Mouse (Mus musculus) embryonic facial prominence, embryonic 12.5 days (tissue): ENCODE measurements at regions not wholly inside any gene's neighbourhood (a gene's known extent, or its start where the extent isn't known, plus 50 kb on each side); places are given as distances from the start of the nearest gene placed in this dataset.

Experiments
- ATAC-seq: fragments of 200-750 bp; cut with Nextera tagmentation; 2 replicates; pipeline ENCODE4 v1.8.0; 2017; ENCODE audit not compliant: insufficient number of reproducible peaks, insufficient read depth, low FRiP score, low TSS enrichment
- H3K27ac ChIP-seq: fragments of 300-500 bp; sonication (generic); 2 replicates; pipeline ENCODE4 v1.5.1; 2016; ENCODE audit warnings: mild to moderate bottlenecking
- H3K27me3 ChIP-seq: fragments of 300-500 bp; sonication (generic); 2 replicates; pipeline ENCODE4 v1.6.1; 2016; ENCODE audit warnings: mild to moderate bottlenecking, moderate library complexity
- H3K36me3 ChIP-seq: fragments of 300-500 bp; sonication (generic); 2 replicates; pipeline ENCODE4 v1.6.1; 2016; ENCODE audit warnings: mild to moderate bottlenecking
- H3K4me1 ChIP-seq: fragments of 300-500 bp; sonication (generic); 2 replicates; pipeline ENCODE4 v1.6.1; 2016
- H3K4me2 ChIP-seq: fragments of 300-500 bp; sonication (generic); replicated peaks from 2 replicates; pipeline ENCODE4 v1.6.1; 2016; ENCODE audit warnings: mild to moderate bottlenecking, moderate library complexity
- H3K4me3 ChIP-seq: fragments of 300-500 bp; sonication (generic); 2 replicates; pipeline ENCODE4 v1.5.1; 2016; ENCODE audit warnings: mild to moderate bottlenecking
- H3K9ac ChIP-seq: fragments of 300-500 bp; sonication (generic); 2 replicates; pipeline ENCODE4 v1.6.1; 2016; ENCODE audit warnings: mild to moderate bottlenecking, moderate library complexity
- H3K9me3 ChIP-seq: fragments of 300-500 bp; sonication (generic); 2 replicates; pipeline ENCODE4 v1.6.1; 2016; ENCODE audit warnings: mild to moderate bottlenecking, moderate library complexity
- WGBS: fragments of 180-500 bp; shearing (Covaris S2); methylation state at CpG from one replicate; pipeline ENCODE4 v1.1.7; 2016; 5-methylcytosine and 5-hydroxymethylcytosine counted together

DNA sequence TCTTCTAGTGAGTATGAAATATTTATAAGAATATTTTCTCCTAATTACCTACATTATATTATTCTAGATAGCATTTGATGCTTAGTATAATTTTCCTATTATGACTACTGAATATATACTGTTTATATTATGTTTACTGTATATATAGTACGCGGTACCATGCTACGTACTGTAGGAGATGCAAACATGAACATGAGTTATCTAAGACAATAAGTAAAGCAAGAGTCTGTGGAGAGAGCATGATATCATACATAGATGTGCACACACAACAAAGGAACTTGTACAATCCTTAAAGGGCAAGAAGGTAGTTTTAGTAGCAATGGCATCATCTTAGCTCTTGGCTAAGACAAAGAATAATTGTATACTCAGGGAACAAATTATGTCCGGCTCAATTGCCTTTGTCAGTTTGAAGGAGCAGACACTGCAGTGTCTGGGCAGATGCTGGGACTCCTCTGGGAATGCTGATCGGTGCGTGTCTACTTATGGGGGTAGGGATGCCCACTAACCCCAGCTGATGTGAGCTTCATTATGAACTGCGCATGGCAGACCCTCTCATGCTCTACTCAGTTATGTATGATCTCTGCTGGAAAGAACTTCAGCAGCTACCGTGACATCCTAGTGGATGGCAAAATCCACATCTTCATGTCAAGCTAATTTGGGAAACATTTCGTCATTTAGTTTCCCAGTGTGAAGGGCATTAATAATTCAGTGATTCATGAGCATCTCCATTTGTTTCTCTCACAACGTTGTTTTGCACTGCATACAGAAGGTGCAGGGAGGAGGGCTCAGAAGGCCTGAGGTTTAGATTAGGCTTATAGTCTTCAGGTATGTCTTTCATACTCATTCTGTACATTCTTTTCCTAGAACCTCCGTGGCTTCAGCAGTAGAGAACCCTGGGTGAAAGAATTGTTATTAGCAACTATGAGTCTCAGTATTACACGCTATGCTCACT is 70.8 kb upstream of the Mycbp2 start:
- ATAC-seq: no peak; the same call in 1 of the 2 replicates
- Histone ChIP-seq H3K4me3 (no peak overlapping the region), H3K27ac (no peak overlapping the region), H3K9me3 (no peaks in the 10 kb centered on the region), H3K36me3 (no peaks in the 10 kb centered on the region), H3K4me2 (no peak overlapping the region), H3K4me1 (no peaks in the 10 kb centered on the region), H3K9ac (no peak overlapping the region), H3K27me3 (no peaks in the 10 kb centered on the region)
- 84% methylated on average over 12 of the region's 12 CpGs for WGBS

DNA sequence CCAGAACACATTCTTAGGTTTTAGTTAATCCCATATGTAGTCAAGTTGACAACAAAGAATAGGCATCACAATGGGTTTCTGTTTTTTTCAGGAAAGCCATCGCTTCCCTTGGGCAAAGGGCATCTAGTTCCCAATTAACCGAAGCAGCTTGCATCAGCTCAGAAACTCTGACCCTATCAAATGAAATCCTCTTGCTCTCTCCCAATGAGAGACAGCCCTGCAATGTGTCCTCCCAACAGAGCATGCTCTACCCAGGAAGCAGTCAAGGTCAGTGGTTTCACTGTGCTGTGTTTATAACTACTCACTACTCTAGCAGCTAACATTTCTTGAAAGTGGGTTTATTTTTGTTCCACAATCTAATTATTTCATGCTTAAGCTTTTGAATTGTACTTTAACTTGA is 58.0 kb upstream of the Mycbp2 start:
- H3K9me3 ChIP-seq: no peaks in the 10 kb centered on the region
- no peak overlapping the region for H3K4me3 ChIP-seq
- no peaks in the 10 kb centered on the region for H3K4me1 ChIP-seq
- H3K9ac ChIP-seq: no peak overlapping the region
- no peaks in the 10 kb centered on the region for H3K27me3 ChIP-seq
- H3K27ac ChIP-seq: no peak overlapping the region
- WGBS: 59% methylated on average over 2 of the region's 2 CpGs
- no peak overlapping the region for H3K4me2 ChIP-seq
- H3K36me3 ChIP-seq: no peaks in the 10 kb centered on the region
- no peak for ATAC-seq

GRCm38 (mm10) chr14:103403054-103403453 is 56.4 kb upstream of the Mycbp2 start:
- no peak overlapping the region for H3K4me3 ChIP-seq
- H3K9me3 ChIP-seq: no peaks in the 10 kb centered on the region
- H3K27me3 ChIP-seq: no peaks in the 10 kb centered on the region
- H3K9ac ChIP-seq: no peak overlapping the region
- no peak overlapping the region for H3K27ac ChIP-seq
- WGBS: 80% methylated on average over 3 of the region's 3 CpGs
- no peaks in the 10 kb centered on the region for H3K36me3 ChIP-seq
- no peak for ATAC-seq
- no peak overlapping the region for H3K4me2 ChIP-seq
- no peaks in the 10 kb centered on the region for H3K4me1 ChIP-seq

DNA sequence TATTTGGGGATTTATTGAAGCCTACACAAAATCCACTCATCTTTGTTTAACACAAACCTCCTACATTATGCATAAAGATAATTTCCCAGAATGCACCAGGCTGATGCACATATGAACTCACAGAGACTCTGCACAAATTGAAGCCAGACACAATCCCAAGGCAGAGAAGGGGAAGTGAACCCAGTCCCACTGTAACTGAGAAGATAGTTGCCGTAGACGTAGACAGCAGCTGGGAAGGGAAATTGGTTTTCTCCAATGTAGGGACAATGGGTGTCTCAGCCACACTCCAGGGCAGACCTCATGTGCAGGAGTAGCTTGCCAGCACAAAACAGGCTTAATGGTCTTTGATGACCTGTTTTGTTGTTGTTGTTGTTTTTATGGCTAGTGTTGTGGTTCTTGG is 55.4 kb upstream of the Mycbp2 start:
- H3K9me3 ChIP-seq: no peaks in the 10 kb centered on the region
- H3K27me3 ChIP-seq: no peaks in the 10 kb centered on the region
- no peak overlapping the region for H3K9ac ChIP-seq
- H3K27ac ChIP-seq: no peak overlapping the region
- WGBS: 51% methylated on average over 2 of the region's 2 CpGs
- no peak overlapping the region for H3K4me2 ChIP-seq
- no peaks in the 10 kb centered on the region for H3K4me1 ChIP-seq
- H3K36me3 ChIP-seq: no peaks in the 10 kb centered on the region
- no peak overlapping the region for H3K4me3 ChIP-seq
- no peak for ATAC-seq

DNA sequence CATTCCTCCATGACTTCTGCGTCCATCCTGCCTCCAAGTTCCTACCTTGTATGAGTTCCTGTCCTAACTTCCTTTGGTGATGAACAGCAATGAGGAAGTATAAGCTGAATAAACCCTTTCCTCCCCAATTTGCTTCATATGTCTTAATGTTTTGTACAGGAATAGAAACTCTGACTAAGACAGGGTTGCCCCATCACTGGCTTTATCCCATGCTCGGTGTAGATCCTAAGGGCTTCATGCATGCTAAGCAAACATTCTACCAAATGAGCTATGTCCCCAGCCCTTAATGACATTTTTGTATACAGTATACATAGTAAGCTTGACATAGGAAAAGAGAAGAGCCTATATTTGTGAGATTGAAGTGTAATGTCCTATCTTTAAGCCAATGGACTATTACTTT is 54.7 kb upstream of the Mycbp2 start:
- no peaks in the 10 kb centered on the region for H3K4me1 ChIP-seq
- 89% methylated on average over 2 of the region's 2 CpGs for WGBS

GRCm38 (mm10) chr14:103398401-103398800 is 51.8 kb upstream of the Mycbp2 start:
- no peaks in the 10 kb centered on the region for H3K9me3 ChIP-seq
- ATAC-seq: no peak
- H3K27me3 ChIP-seq: no peaks in the 10 kb centered on the region
- H3K27ac ChIP-seq: no peak overlapping the region
- no peak overlapping the region for H3K4me3 ChIP-seq
- H3K4me2 ChIP-seq: no peak overlapping the region
- H3K36me3 ChIP-seq: no peaks in the 10 kb centered on the region
- H3K4me1 ChIP-seq: no peaks in the 10 kb centered on the region
- WGBS: 78% methylated on average over 1 of the region's 1 CpGs
- no peak overlapping the region for H3K9ac ChIP-seq

More for the DNA sequence above, 54.7 kb upstream of the Mycbp2 start:
- Histone ChIP-seq H3K4me3 (no peak overlapping the region), H3K36me3 (no peaks in the 10 kb centered on the region), H3K27me3 (no peaks in the 10 kb centered on the region), H3K9me3 (no peaks in the 10 kb centered on the region), H3K27ac (no peak overlapping the region), H3K4me2 (no peak overlapping the region), H3K9ac (no peak overlapping the region)
- no peak for ATAC-seq
